Mouse (Mus musculus): ENCODE data around the gene 1700113H08Rik.

DNA sequence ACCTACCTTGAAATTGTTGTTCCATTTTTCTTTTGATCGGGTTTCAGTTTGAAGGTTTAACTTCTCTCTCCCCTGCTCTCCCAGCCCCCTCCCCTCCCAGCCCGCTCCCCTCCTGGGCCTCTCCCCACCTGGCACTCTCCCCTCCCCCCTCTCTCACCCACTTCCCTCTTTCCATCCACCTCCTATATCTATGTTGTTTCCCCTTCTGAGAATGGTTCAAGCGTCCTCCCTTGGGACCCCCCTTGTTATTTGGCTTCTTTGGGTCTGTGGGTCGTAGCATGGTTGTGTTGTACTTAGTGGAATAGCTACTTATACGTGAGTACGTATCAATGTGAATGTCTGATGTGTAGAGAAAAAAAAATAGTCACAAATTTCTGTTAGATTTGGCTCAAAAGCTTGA lies 40.9 kb downstream of the 1700113H08Rik start:
- no peak for TF ChIP-seq HCFC1 (IDR thresholded peaks at IDR 0.05; ENCODE audit: borderline replicate concordance, insufficient read depth, low read length)
- TF ChIP-seq ZC3H11A (IDR thresholded peaks at IDR 0.05; ENCODE audit: borderline replicate concordance, low read depth, low read length) = no peak
- no peak for TF ChIP-seq MAFK (IDR thresholded peaks at IDR 0.05; ENCODE audit: insufficient read depth, low read depth, low read length)

Data from ES-E14 (cell line).